Mouse (Mus musculus): ENCODE measurements at regions not wholly inside any gene's neighbourhood (a gene's known extent, or its start where the extent isn't known, plus 50 kb on each side); places are given as distances from the start of the nearest gene placed in this dataset.

DNA sequence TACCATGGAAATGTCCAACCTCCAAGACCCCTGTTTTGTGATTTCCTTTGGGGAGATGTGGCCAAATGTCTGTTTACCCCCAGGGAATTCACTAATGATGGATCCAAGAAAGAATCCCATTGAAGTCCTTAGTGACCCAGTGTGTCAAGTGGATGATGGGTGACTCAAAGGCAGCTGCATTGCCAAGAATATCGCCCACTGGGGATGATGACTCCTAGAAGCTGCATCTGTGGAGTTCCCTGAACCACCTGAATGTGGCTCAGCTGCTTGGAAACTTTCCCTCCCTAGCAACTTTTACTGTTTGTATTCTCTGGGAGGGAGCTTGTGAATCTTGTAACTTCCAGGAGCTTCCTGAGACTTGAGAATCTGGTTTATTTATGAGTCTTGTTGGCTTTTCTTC is 578.3 kb downstream of the 1810013L24Rik start:
- TF ChIP-seq ZC3H11A (IDR thresholded peaks at IDR 0.05; ENCODE audit: borderline replicate concordance, low read depth, low read length) (no peak), HCFC1 (IDR thresholded peaks at IDR 0.05; ENCODE audit: borderline replicate concordance, insufficient read depth, low read length) (no peak), ZNF384 (IDR thresholded peaks at IDR 0.05; ENCODE audit: low read depth, low read length) (no peak)

Data from ES-E14 (cell line).